Mouse (Mus musculus) cortical plate, adult 2 months (tissue): ENCODE measurements at regions not wholly inside any gene's neighbourhood (a gene's known extent, or its start where the extent isn't known, plus 50 kb on each side); places are given as distances from the start of the nearest gene placed in this dataset.

ENCODE experiments used
- CTCF ChIP-seq: fragments of 200-500 bp; IDR thresholded peaks from 2 replicates; pipeline ENCODE4 v1.5.1; 2011; ENCODE audit warnings: mild to moderate bottlenecking, control low read depth, low read length; ENCODE audit not compliant: insufficient read depth; ENCODE audit errors: extremely low read depth
- POLR2A ChIP-seq: fragments of 200-500 bp; IDR thresholded peaks from 2 replicates; pipeline ENCODE4 v1.6.1; 2011; ENCODE audit warnings: mild to moderate bottlenecking, low read length, control low read depth; ENCODE audit not compliant: insufficient read depth; ENCODE audit errors: extremely low read depth

GRCm38 (mm10) chr6:93031812-93032330, 88.6 kb upstream of the Adamts9 start:
- TF ChIP-seq CTCF = no peak
- TF ChIP-seq POLR2A = no peak
